Mouse (Mus musculus) liver, embryonic 18 days (tissue): ENCODE results near the gene Gar1. TPM values are rescaled to one million over a fixed set of nuclear protein-coding genes. Genes with fewer than 3 reads are reported as not detected.

ENCODE experiments used
- polyA plus RNA-seq: library from polyadenylated mRNA; depleted of rRNA; stranded (reverse); fragments of >200 nt; gene quantifications from 2 replicates; pipeline ENCODE4 v1.2.3, GENCODE M21; 2012; rRNA removed

Gene Gar1
- 43.2 and 47.6 TPM in 2 replicates for polyA plus RNA-seq

GRCm38 (mm10) chr3:129831035-129831568 is at the start of gene Gar1:
TSS of gene Gar1 (minus strand) at chr3:129831396.

GRCm38 (mm10) chr3:129878405-129879021 is 47.3 kb upstream of the Gar1 start, which contains the start of gene Pla2g12a:
TSS of gene Pla2g12a (plus strand) at chr3:129878606.

GRCm38 (mm10) chr3:129835388-129835934 is 4.3 kb upstream of the Gar1 start, which contains the start of gene Cfi:
TSS of gene Cfi (plus strand) at chr3:129835884.

DNA sequence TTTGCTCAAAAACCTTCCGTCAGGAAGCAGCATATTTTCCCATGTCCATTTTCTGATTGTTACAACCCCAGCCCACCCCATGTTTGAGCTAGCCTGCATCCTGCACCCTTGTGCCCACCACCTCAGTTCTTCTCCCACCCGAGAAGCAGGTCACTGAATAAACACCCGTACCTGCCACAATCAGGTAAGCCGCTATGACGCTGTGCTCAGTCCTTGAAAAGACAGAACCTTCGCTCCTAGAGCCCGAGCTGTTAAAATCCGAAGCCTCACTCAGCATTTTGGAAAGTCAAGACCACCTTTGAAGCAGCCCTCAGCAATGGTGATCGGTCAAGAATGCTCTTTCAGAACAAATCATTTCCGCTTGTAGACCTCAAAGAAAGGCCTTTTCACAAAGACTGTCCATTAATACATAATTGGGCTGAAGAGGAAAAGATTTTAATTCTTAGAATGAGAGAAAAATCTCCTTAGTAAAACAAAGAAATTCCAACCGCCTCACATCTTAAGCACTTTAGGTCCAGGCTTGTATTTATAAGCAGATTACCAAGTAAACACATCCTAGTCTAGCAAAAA is 8.9 kb downstream of the Gar1 start, which contains the start of gene Rrh:
Gene Rrh, minus strand, starts transcription at position 382 of the 570 bp plus-strand sequence.

GRCm38 (mm10) chr3:129803765-129804164 is 27.4 kb downstream of the Gar1 start, which contains the start of gene Lrit3:
TSS of gene Lrit3 (minus strand) at chr3:129804030.

Other genes starting within 250 kb of the Gar1 start
- gene Egf, start 76.1 kb downstream of the Gar1 start, polyA plus RNA-seq, result 0.40 and 0.60 TPM in 2 replicates
- gene Lrit3, start 27.4 kb downstream of the Gar1 start, polyA plus RNA-seq, result not detected in 2 replicates
- gene Rrh, start 8.8 kb downstream of the Gar1 start, polyA plus RNA-seq, result 0.02 and 0.05 TPM in 2 replicates
- gene Cfi, start 4.5 kb upstream of the Gar1 start, polyA plus RNA-seq, result 282 and 306 TPM in 2 replicates
- 50.5 and 59.3 TPM in 2 replicates for gene Pla2g12a, start 47.2 kb upstream of the Gar1 start, polyA plus RNA-seq
- 23.6 and 25.5 TPM in 2 replicates for gene Casp6, start 70.0 kb upstream of the Gar1 start, polyA plus RNA-seq
- gene Mcub, start 138.8 kb upstream of the Gar1 start, polyA plus RNA-seq, result 3.9 and 4.6 TPM in 2 replicates
- 12.0 and 16.7 TPM in 2 replicates for gene Sec24b, start 230.2 kb upstream of the Gar1 start, polyA plus RNA-seq